Mouse (Mus musculus) liver, embryonic 11.5 days (tissue): ENCODE results near the gene Mslnl. TPM values are rescaled to one million over a fixed set of nuclear protein-coding genes. Genes with fewer than 3 reads are reported as not detected.
A peak's percentile ranks its signal among the peaks of the same experiment; 100 is the strongest.

Experiments used
- ATAC-seq: fragments of 200-750 bp; cut with Nextera tagmentation; replicated peaks from 2 replicates; pipeline ENCODE4 v1.8.0; 2017; ENCODE audit warnings: moderate number of reproducible peaks, mild to moderate bottlenecking, moderate TSS enrichment, moderate library complexity; ENCODE audit not compliant: low FRiP score
- DNase-seq: peaks from one replicate; pipeline ENCODE4 v3.0.0-alpha.2; 2017; ENCODE audit warnings: low spot score
- H3K27ac ChIP-seq: fragments of 300-500 bp; sonication (generic); 2 replicates; pipeline ENCODE4 v1.5.1; 2014; ENCODE audit warnings: mild to moderate bottlenecking, low read depth, low read length, control low read depth
- H3K27me3 ChIP-seq: fragments of 300-500 bp; sonication (generic); replicated peaks from 2 replicates; pipeline ENCODE4 v1.6.1; 2014; ENCODE audit warnings: low read length, mixed read lengths; ENCODE audit not compliant: control insufficient read depth, insufficient read depth
- H3K36me3 ChIP-seq: fragments of 300-500 bp; sonication (generic); 2 replicates; pipeline ENCODE4 v1.6.1; 2014; ENCODE audit warnings: mild to moderate bottlenecking, low read length, moderate library complexity, mixed read lengths; ENCODE audit not compliant: control insufficient read depth, insufficient read depth
- H3K4me1 ChIP-seq: fragments of 300-500 bp; sonication (generic); replicated peaks from 2 replicates; pipeline ENCODE4 v1.6.1; 2014; ENCODE audit warnings: low read length, mixed read lengths; ENCODE audit not compliant: control insufficient read depth, insufficient read depth
- H3K4me2 ChIP-seq: fragments of 300-500 bp; sonication (generic); 2 replicates; pipeline ENCODE4 v1.6.1; 2014; ENCODE audit warnings: mild to moderate bottlenecking, control low read depth, moderate library complexity
- H3K4me3 ChIP-seq: fragments of 300-500 bp; sonication (generic); 2 replicates; pipeline ENCODE4 v1.5.1; 2014; ENCODE audit warnings: low read depth, low read length, control low read depth
- H3K9ac ChIP-seq: fragments of 300-500 bp; sonication (generic); 2 replicates; pipeline ENCODE4 v1.6.1; 2014; ENCODE audit warnings: low read depth, low read length, control low read depth
- H3K9me3 ChIP-seq: fragments of 300-500 bp; sonication (generic); 2 replicates; pipeline ENCODE4 v1.6.1; 2016; ENCODE audit warnings: low read length, inconsistent platforms, mixed read lengths; ENCODE audit not compliant: control insufficient read depth
- WGBS: fragments of 180-500 bp; shearing (Covaris S2); extraction: QIAGEN DNeasy Blood & Tissue Kit; methylation state at CpG from one replicate; pipeline ENCODE4 v1.1.7; 2014; 5-methylcytosine and 5-hydroxymethylcytosine counted together
- polyA plus RNA-seq: library from polyadenylated mRNA; unstranded; fragments of >200 nt; fragmentation: Nextera tagmentation; extraction: Ambion mirVana; gene quantifications from 2 replicates; pipeline ENCODE4 v1.2.1, GENCODE M21; 2014

The Mslnl gene
- polyA plus RNA-seq: not detected in 2 replicates

DNA sequence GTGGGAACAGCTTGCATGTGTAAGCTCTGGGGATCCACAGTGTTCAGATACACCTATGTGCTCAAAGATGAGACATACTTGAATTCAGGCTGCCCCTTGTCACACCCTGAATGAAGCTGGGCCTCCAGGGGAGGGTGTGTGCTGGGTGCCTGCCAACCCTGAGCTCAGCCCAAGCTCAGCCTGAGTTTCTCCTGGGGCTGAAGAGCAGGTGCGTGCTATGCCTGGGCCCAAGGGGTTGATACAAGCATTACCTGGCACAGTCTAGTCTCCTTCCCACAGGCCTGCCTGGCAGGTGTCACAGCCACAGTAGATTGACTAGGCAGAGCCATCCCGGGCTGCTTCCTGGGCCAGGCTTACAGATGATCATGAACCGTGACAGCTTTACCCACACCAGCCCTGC is at the start of gene Mslnl:
Mslnl (plus strand) TSS at position 298 of the 400 bp plus-strand sequence.
- no peaks in the 10 kb centered on the region for H3K27me3 ChIP-seq

DNA sequence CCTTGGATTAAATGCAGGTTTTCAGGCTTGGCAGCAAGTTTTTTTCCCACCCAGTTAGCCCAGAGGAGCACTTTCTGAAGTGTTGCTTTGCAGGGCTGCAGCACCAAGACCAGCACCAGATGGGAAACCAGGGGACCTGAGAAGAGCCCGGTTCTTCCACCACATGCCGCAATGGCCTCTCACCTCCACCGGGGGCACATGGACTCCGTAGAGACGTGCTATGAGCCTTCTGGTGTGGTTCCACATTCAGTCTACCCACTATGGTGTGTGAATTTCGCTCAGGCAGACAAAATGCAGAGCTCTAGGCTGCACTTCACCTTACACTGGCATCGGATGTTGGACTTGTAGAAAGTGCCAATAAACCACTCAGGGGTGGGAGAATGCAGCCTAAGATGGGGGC is 49.5 kb upstream of the Mslnl start:
- no peak overlapping the region for H3K27ac ChIP-seq
- DNase-seq: no peak
- no peak for ATAC-seq
- H3K9me3 ChIP-seq: no peaks in the 10 kb centered on the region
- H3K27me3 ChIP-seq: peaks cover 10% of the 10 kb centered on the region; the same call in 1 of the 2 replicates
- H3K4me3 ChIP-seq: no peak overlapping the region
- H3K9ac ChIP-seq: no peak overlapping the region
- no peaks in the 10 kb centered on the region for H3K4me1 ChIP-seq
- no peak overlapping the region for H3K4me2 ChIP-seq
- H3K36me3 ChIP-seq: no peaks in the 10 kb centered on the region
- WGBS: 35% methylated on average over 7 of the region's 7 CpGs

More for the DNA sequence above, at the start of gene Mslnl:
- DNase-seq (no peak), ATAC-seq (no peak)
- Histone ChIP-seq H3K27ac (no peak within 1 kb of the TSS), H3K4me2 (no peak within 1 kb of the TSS), H3K4me3 (no peak within 1 kb of the TSS), H3K4me1 (no peaks in the 10 kb centered on the region), H3K9ac (no peak within 1 kb of the TSS), H3K36me3 (0 out of 2 replicates have a peak, but pooled peaks cover 1% of the 10 kb centered on the region), H3K9me3 (no peaks in the 10 kb centered on the region)
- 73% methylated on average over 3 of the region's 3 CpGs for WGBS

DNA sequence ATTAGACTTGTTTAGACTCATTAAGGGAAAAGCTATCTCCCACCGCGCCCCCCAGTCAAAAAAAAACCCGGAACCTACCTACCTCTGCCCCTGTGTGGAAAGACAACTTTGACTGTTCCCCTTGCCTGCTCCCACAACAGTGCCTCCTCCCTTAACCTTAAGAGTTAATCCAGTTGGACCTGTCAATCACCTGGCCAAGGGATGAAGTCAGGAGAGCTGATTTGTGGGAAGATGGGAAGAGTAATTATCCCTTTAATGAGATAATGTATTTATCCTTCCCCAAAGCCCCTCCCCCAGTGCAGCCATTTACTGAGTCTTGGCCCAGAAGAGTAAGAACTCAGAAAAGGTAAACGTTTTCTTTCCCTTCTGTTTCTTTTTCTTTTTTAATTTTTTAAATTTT is 46.9 kb upstream of the Mslnl start:
- Histone ChIP-seq H3K9ac (no peak overlapping the region), H3K4me1 (no peaks in the 10 kb centered on the region), H3K36me3 (no peaks in the 10 kb centered on the region), H3K4me3 (no peak overlapping the region), H3K9me3 (no peaks in the 10 kb centered on the region), H3K4me2 (no peak overlapping the region), H3K27me3 (peaks cover 10% of the 10 kb centered on the region; the same call in 1 of the 2 replicates), H3K27ac (no peak overlapping the region)
- DNase-seq (no peak), ATAC-seq (no peak)
- 67% methylated on average over 4 of the region's 4 CpGs for WGBS

DNA sequence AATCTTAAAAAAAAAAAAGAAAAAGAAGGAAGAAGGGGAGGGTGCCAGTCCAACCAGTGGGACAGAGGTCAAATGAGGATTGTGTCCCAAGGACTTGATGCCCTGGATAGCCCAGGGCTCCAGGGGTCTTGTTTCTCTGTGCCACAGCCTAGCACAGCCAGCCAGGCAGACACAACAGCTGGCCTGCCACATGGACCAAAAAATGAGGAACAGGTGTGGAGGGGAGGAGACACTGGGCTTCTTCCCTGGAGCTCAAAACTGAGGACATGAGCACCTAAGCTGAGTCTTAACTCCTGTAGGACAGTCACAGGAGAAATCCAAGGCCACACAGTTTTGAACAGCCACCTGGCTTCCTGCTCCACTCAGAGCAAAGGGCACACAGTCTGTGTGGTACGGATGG is 39.6 kb upstream of the Mslnl start:
- Histone ChIP-seq H3K9me3 (no peaks in the 10 kb centered on the region), H3K4me3 (no peak overlapping the region), H3K4me1 (no peaks in the 10 kb centered on the region), H3K4me2 (no peak overlapping the region), H3K36me3 (no peaks in the 10 kb centered on the region), H3K27ac (no peak overlapping the region), H3K9ac (no peak overlapping the region), H3K27me3 (no peaks in the 10 kb centered on the region)
- 36% methylated on average over 1 of the region's 1 CpGs for WGBS
- ATAC-seq (no peak), DNase-seq (no peak)

DNA sequence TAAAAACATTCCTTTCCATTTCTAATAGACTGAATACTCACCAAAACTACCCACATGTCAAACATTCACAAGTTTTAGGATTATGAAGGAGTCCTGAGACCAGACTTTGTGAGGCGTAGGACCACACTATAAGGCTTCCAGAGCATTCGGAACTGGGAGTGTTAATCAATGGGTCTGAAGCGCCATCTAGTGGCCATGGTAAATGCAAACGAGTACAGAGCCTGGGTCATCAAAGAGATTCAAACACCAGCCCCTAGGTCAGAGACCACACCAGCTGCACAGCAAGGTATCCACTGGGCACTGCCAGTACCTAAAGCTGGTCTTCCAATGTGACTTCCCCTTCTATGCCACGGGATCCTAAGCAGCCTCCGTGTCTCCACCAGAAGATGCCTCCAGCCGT is 37.4 kb upstream of the Mslnl start:
- H3K9me3 ChIP-seq: no peaks in the 10 kb centered on the region
- DNase-seq (peak; percentile 49), ATAC-seq (no peak)
- H3K27ac ChIP-seq: no peak overlapping the region
- H3K27me3 ChIP-seq: no peaks in the 10 kb centered on the region
- H3K36me3 ChIP-seq: no peaks in the 10 kb centered on the region
- no peak overlapping the region for H3K4me3 ChIP-seq
- H3K9ac ChIP-seq: no peak overlapping the region
- no peak overlapping the region for H3K4me2 ChIP-seq
- H3K4me1 ChIP-seq: no peaks in the 10 kb centered on the region
- WGBS: 16% methylated on average over 7 of the region's 7 CpGs

DNA sequence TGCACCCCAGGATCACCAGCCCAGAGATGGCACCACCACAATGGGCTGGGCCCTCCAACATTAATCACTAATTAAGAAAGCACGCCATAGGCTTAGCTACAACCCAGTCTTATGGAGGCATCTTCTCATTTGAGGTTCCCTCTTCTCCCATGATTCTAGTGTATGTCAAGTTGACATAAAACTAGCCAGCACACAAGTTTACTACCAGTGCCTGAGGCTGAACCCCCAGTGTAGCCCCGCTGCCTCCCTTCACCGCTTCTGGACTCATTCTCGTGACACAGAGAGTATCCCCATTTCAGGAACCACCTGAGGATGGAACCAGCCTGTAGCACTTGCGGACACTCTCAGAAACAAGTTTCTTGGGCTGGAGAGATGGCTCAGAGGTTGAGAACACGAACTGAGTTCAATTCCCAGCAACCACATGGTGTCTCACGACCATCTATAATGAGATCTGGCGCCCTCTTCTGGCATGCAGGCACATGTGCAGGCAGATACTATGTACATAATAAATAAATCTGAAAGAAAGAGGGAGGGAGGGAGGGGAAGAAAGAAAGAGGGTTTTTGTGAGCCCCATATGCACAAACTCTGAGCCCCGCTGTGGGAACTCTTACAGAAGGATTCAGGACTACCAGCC is 34.9 kb upstream of the Mslnl start:
- no peaks in the 10 kb centered on the region for H3K36me3 ChIP-seq
- H3K9me3 ChIP-seq: no peaks in the 10 kb centered on the region
- H3K4me2 ChIP-seq: no peak overlapping the region
- DNase-seq: no peak
- H3K4me3 ChIP-seq: no peak overlapping the region
- WGBS: 54% methylated on average over 9 of the region's 9 CpGs
- H3K27ac ChIP-seq: no peak overlapping the region
- ATAC-seq: no peak
- H3K4me1 ChIP-seq: no peaks in the 10 kb centered on the region
- no peak overlapping the region for H3K9ac ChIP-seq
- no peaks in the 10 kb centered on the region for H3K27me3 ChIP-seq

DNA sequence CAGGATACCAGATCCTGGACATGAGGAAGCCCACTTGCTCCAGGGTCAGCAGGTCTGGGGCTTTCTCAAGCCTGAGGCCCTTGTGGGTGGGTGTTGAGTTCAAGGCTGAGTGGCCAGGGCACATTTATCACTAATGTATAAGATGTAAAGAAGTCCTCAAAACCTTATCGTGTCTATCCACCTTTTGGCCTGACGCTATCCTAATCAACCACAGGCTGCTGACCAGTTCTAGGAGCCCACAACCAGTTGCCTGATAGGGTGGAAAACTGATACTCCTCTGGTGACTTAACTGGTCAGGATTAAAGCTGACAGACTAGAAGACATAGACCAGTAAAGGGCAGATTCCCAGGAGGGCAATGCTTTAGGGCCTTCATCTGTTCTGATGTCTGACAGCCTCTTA is 25.8 kb upstream of the Mslnl start:
- H3K27me3 ChIP-seq: peaks cover 2% of the 10 kb centered on the region; the same call in 1 of the 2 replicates
- WGBS: 70% methylated on average over 2 of the region's 2 CpGs
- H3K4me2 ChIP-seq: no peak overlapping the region
- H3K9me3 ChIP-seq: no peaks in the 10 kb centered on the region
- no peaks in the 10 kb centered on the region for H3K4me1 ChIP-seq
- no peak overlapping the region for H3K9ac ChIP-seq
- DNase-seq: no peak
- no peak overlapping the region for H3K4me3 ChIP-seq
- H3K27ac ChIP-seq: no peak overlapping the region
- no peaks in the 10 kb centered on the region for H3K36me3 ChIP-seq
- ATAC-seq: no peak

DNA sequence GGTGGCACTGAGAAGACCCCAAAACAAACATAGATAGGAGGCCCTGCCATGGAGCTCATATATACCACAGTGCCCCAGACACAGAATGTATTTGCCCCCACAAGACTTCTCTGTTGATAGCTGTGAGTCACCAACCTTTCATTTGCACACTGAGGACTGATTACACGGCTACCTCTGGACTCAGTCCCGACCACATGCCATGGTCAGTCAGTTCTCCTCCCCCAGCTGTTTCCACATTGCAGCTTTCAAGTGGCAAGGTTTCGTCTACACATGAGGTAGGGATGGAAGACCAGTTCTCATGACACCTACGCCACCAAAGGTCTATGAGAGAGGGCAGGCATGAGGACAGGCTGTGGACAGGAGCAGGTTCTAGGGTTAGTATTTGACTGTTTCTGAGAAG is 24.7 kb upstream of the Mslnl start:
- 66% methylated on average over 4 of the region's 4 CpGs for WGBS
- no peak overlapping the region for H3K4me3 ChIP-seq
- H3K9me3 ChIP-seq: no peaks in the 10 kb centered on the region
- no peak overlapping the region for H3K9ac ChIP-seq
- no peak overlapping the region for H3K27ac ChIP-seq
- H3K4me2 ChIP-seq: no peak overlapping the region
- no peak for ATAC-seq
- peaks cover 3% of the 10 kb centered on the region; the same call in 1 of the 2 replicates for H3K27me3 ChIP-seq
- H3K36me3 ChIP-seq: no peaks in the 10 kb centered on the region
- 0 out of 2 replicates have a peak, but pooled peaks cover 1% of the 10 kb centered on the region for H3K4me1 ChIP-seq
- no peak for DNase-seq

DNA sequence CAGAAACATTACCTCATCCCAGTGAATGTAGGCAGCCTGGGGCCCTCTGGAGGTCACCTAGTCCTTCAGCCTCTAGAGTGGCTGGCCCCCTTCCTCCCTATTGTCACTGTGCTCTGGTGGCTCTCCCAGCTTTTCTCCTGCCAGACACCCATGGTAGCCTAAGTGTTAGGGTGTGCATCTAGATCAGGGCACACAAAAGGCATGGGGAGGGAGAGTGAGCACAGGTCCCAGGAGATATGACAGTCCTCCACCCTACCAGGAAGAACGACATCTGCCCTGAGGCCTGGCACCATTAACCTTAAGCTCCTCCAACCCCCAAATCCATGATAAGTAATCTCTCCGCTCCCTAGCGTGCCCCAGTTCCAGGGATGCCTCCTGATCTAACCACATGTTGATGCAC is 20.2 kb upstream of the Mslnl start:
- peaks cover 23% of the 10 kb centered on the region for H3K27me3 ChIP-seq
- no peaks in the 10 kb centered on the region for H3K9me3 ChIP-seq
- ATAC-seq: peak; percentile 37
- H3K4me3 ChIP-seq: no peak overlapping the region
- H3K9ac ChIP-seq: no peak overlapping the region
- peaks cover 18% of the 10 kb centered on the region for H3K4me1 ChIP-seq
- H3K27ac ChIP-seq: no peak overlapping the region
- 35% methylated on average over 3 of the region's 3 CpGs for WGBS
- DNase-seq: no peak
- H3K36me3 ChIP-seq: peaks cover 10% of the 10 kb centered on the region; the same call in 1 of the 2 replicates
- no peak overlapping the region for H3K4me2 ChIP-seq
